13 mouse cellular contexts compared by ENCODE assay signal in the genomic region with DNA sequence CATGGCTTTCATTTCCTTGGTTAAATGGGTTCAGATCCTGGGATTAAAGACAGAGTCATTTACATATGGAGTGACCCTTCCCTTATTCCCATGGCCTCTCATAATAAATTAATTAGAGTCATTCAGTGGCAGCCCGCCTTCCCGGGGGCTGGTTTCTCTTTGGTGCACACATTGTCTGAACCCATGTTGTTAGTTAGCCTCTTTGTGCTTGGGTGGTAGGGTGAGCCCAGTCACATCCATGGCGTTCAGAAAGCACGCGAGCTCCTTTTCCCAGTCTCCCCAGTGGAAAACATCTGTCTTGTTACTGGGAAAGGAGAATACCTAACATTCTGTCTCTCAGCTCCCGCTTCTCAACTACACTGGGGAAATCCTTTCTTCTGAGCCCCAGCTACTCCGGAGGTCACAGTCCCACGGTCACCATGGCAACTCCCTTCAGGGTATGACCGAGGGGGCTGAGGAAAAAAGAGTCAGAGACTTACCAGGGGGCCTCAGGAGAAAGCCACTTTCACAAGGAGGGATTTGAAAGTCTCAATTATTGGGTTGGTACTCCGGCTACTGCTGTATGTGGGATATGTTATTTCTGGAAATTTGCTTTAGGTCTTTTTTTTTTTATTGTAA. TPM values are rescaled to one million over a fixed set of nuclear protein-coding genes. Genes with fewer than 3 reads are reported as not detected.
A peak's percentile ranks its signal among the peaks of the same experiment; 100 is the strongest.
DNase-seq lines count a peak whose midpoint lies in the region; ATAC-seq and TF ChIP-seq lines count a peak whose summit lies in the region.
"Had no signal": no experiment of that assay in that cellular context is flagged by ENCODE, and none has a peak within 500 bp of the region (broad histone marks: within the 10 kb centered on the region; RNA-seq: fewer than 3 reads in every experiment).

No protein-coding gene starts in this region.

- TF ChIP-seq CTCF in midbrain, postnatal 0 days (IDR thresholded peaks at IDR 0.05) = no peak

- no peak overlapping the region for H3K4me3 ChIP-seq in heart, embryonic 11.5 days (ENCODE audit: low read depth, low read length)
- H3K4me3 ChIP-seq in hindbrain, embryonic 13.5 days = no peak overlapping the region
- no peak overlapping the region for H3K4me3 ChIP-seq in midbrain, postnatal 0 days (ENCODE audit: low read depth, low read length)
- H3K4me3 ChIP-seq: intestine, embryonic 15.5 days; liver, embryonic 15.5 days; myocyte had no signal

- H3K9me3 ChIP-seq in heart, embryonic 11.5 days (replicated peaks; ENCODE audit: control insufficient read depth, low read length) = no peaks in the 10 kb centered on the region
- H3K9me3 ChIP-seq in hindbrain, embryonic 13.5 days = no peaks in the 10 kb centered on the region
- no peaks in the 10 kb centered on the region for H3K9me3 ChIP-seq in midbrain, postnatal 0 days (ENCODE audit: low read length)
- H3K9me3 ChIP-seq: intestine, embryonic 15.5 days; liver, embryonic 15.5 days had no signal

- peak overlapping the region; percentile 29; the same call in 1 of the 2 replicates for H3K9ac ChIP-seq in heart, embryonic 11.5 days (ENCODE audit: low read depth, low read length)
- peak overlapping the region; percentile 11; the same call in 1 of the 2 replicates for H3K9ac ChIP-seq in hindbrain, embryonic 13.5 days
- H3K9ac ChIP-seq in midbrain, postnatal 0 days (replicated peaks; ENCODE audit: low read length, poor library complexity, severe bottlenecking) = 0 out of 2 replicates have a peak overlapping the region, but pooled peaks have one; percentile 24
- H3K9ac ChIP-seq: intestine, embryonic 15.5 days; liver, embryonic 15.5 days had no signal

- no peak overlapping the region for H3K4me2 ChIP-seq in heart, embryonic 11.5 days
- 0 out of 2 replicates have a peak overlapping the region, but pooled peaks have one; percentile 11 for H3K4me2 ChIP-seq in hindbrain, embryonic 13.5 days
- H3K4me2 ChIP-seq in midbrain, postnatal 0 days (ENCODE audit: low read depth, low read length, poor library complexity, severe bottlenecking) = no peak overlapping the region
- H3K4me2 ChIP-seq: intestine, embryonic 15.5 days; liver, embryonic 15.5 days had no signal

- no peaks in the 10 kb centered on the region for H3K36me3 ChIP-seq in heart, embryonic 11.5 days (ENCODE audit: control insufficient read depth, insufficient read depth, low read length)
- no peaks in the 10 kb centered on the region for H3K36me3 ChIP-seq in hindbrain, embryonic 13.5 days
- H3K36me3 ChIP-seq in midbrain, postnatal 0 days (ENCODE audit: insufficient read depth, low read length) = no peaks in the 10 kb centered on the region
- H3K36me3 ChIP-seq: intestine, embryonic 15.5 days; liver, embryonic 15.5 days had no signal

- 26% methylated on average over 10 of the region's 10 CpGs for WGBS in heart, embryonic 11.5 days (ENCODE audit: insufficient replicate concordance)
- WGBS in hindbrain, embryonic 13.5 days = 2% methylated on average over 10 of the region's 10 CpGs
- 8% methylated on average over 10 of the region's 10 CpGs for WGBS in midbrain, postnatal 0 days

- no peak overlapping the region for H3K27ac ChIP-seq in heart, embryonic 11.5 days (ENCODE audit: low read depth, low read length)
- H3K27ac ChIP-seq in hindbrain, embryonic 13.5 days = peak overlapping the region; percentile 83
- no peak overlapping the region for H3K27ac ChIP-seq in midbrain, postnatal 0 days (ENCODE audit: low read depth, low read length)
- H3K27ac ChIP-seq: intestine, embryonic 15.5 days; liver, embryonic 15.5 days had no signal

- ATAC-seq in heart, embryonic 11.5 days (replicated peaks; ENCODE audit: insufficient number of reproducible peaks, low FRiP score, low TSS enrichment) = no peak
- peak; percentile 78 for ATAC-seq in hindbrain, embryonic 13.5 days (ENCODE audit: low FRiP score)
- no peak for ATAC-seq in midbrain, postnatal 0 days (ENCODE audit: low FRiP score)
- ATAC-seq: Patski had no signal

- H3K4me1 ChIP-seq in heart, embryonic 11.5 days (ENCODE audit: control insufficient read depth, insufficient read depth, low read length) = peaks cover 13% of the 10 kb centered on the region; the same call in 1 of the 2 replicates
- H3K4me1 ChIP-seq in hindbrain, embryonic 13.5 days (replicated peaks) = peaks cover 43% of the 10 kb centered on the region
- peaks cover 6% of the 10 kb centered on the region; the same call in 1 of the 2 replicates for H3K4me1 ChIP-seq in midbrain, postnatal 0 days (ENCODE audit: insufficient read depth, low read length)

- intact Hi-C loops in heart, postnatal 10 days (cut with DNase I) = no loop called here

- DNase-seq in heart, postnatal 10 days = no peak
- DNase-seq in embryo, embryonic 9.5 days (ENCODE audit: extremely low spot score) = peak; percentile 86
- peak; percentile 54 for DNase-seq in midbrain, postnatal 0 days (ENCODE audit: low spot score)
- no peak for DNase-seq in frontal cortex, postnatal 10 days (ENCODE audit: low spot score in 2 of 2)
- DNase-seq in adrenal gland, adult 18-20 months (ENCODE audit: low spot score in 2 of 2) = no peak
- DNase-seq in spleen, postnatal 36 days (ENCODE audit: low spot score in 2 of 2) = no peak

- H3K27me3 ChIP-seq in heart, embryonic 11.5 days (ENCODE audit: control insufficient read depth, insufficient read depth, low read length) = no peaks in the 10 kb centered on the region
- H3K27me3 ChIP-seq in hindbrain, embryonic 13.5 days = no peaks in the 10 kb centered on the region
- no peaks in the 10 kb centered on the region for H3K27me3 ChIP-seq in midbrain, postnatal 0 days (ENCODE audit: insufficient read depth, low read length)
- H3K27me3 ChIP-seq: intestine, embryonic 15.5 days; liver, embryonic 15.5 days; Patski had no signal

RNA-seq across cellular contexts. Expression of gene Mrps23, which starts 36.7 kb away (rescaled TPM):
- polyA plus RNA-seq in heart, embryonic 11.5 days (2014; fragmentation: Nextera tagmentation; extraction: Ambion mirVana) = 87.3 and 88.4 TPM in 2 replicates
- 100 to 1,000 TPM; 250 to 256 TPM for total RNA-seq in heart, postnatal 10 days (2021)
- 71.1 TPM in 2 replicates for polyA plus RNA-seq in hindbrain, embryonic 13.5 days (2015; fragmentation: Nextera tagmentation; extraction: Ambion mirVana)
- total RNA-seq in midbrain, postnatal 0 days (2014; rRNA removed) = 29.4 and 35.5 TPM in 2 replicates
- 63.0 and 63.2 TPM in 2 replicates for polyA plus RNA-seq in midbrain, postnatal 0 days (2015; fragmentation: Nextera tagmentation; extraction: Ambion mirVana)
- 100 to 1,000 TPM; 173 to 206 TPM for total RNA-seq in adrenal gland, adult 18-20 months (2021)

RNA-seq across cellular contexts. Expression of gene Ccdc182, which starts 53.0 kb away (rescaled TPM):
- polyA plus RNA-seq in heart, embryonic 11.5 days (2014; fragmentation: Nextera tagmentation; extraction: Ambion mirVana) = not detected in 2 replicates
- not detected for total RNA-seq in heart, postnatal 10 days (2021)
- polyA plus RNA-seq in hindbrain, embryonic 13.5 days (2015; fragmentation: Nextera tagmentation; extraction: Ambion mirVana) = 1.3 and 1.7 TPM in 2 replicates
- total RNA-seq in midbrain, postnatal 0 days (2014; rRNA removed) = not detected in 2 replicates
- 0.12 TPM in 1 of 2 replicates, not detected in the other for polyA plus RNA-seq in midbrain, postnatal 0 days (2015; fragmentation: Nextera tagmentation; extraction: Ambion mirVana)
- total RNA-seq in adrenal gland, adult 18-20 months (2021) = not detected
- total RNA-seq: gastrocnemius, adult 18-20 months had no signal
- polyA plus RNA-seq: intestine, embryonic 15.5 days; liver, embryonic 15.5 days; myocyte; Patski had no signal

Comparison
In these comparisons a context has a peak if more than half of its experiments do, and no peak if none do; other contexts are left out.
1. DNase-seq: peak in embryo, embryonic 9.5 days (single experiment) and midbrain, postnatal 0 days (single experiment); none in heart, postnatal 10 days (0 of 2), frontal cortex, postnatal 10 days (0 of 2), adrenal gland, adult 18-20 months (0 of 2) and spleen, postnatal 36 days (0 of 2).
2. Peak in every context shown above with its lines, with median percentiles within 50 percentile points of each other: H3K9ac ChIP-seq.